Mouse (Mus musculus) liver, embryonic 16.5 days (tissue): Measurements from ENCODE around the gene Dbi. TPM values are rescaled to one million over a fixed set of nuclear protein-coding genes. Genes with fewer than 3 reads are reported as not detected.
A peak's percentile ranks its signal among the peaks of the same experiment; 100 is the strongest.

Source experiments
- ATAC-seq: fragments of 200-750 bp; cut with Nextera tagmentation; 2 replicates; pipeline ENCODE4 v1.8.0; 2017; ENCODE audit warnings: low read depth, mild to moderate bottlenecking, moderate number of reproducible peaks, moderate library complexity
- H3K27ac ChIP-seq: fragments of 300-500 bp; sonication (generic); 2 replicates; pipeline ENCODE4 v1.5.1; 2014; ENCODE audit warnings: mild to moderate bottlenecking, low read length
- H3K27me3 ChIP-seq: fragments of 300-500 bp; sonication (generic); 2 replicates; pipeline ENCODE4 v1.6.1; 2014; ENCODE audit warnings: low read depth, low read length, mixed read lengths; ENCODE audit not compliant: control insufficient read depth, insufficient read depth
- H3K36me3 ChIP-seq: fragments of 300-500 bp; sonication (generic); 2 replicates; pipeline ENCODE4 v1.6.1; 2014; ENCODE audit warnings: mild to moderate bottlenecking; ENCODE audit not compliant: control insufficient read depth, insufficient read depth
- H3K4me1 ChIP-seq: fragments of 300-500 bp; sonication (generic); 2 replicates; pipeline ENCODE4 v1.6.1; 2014; ENCODE audit warnings: low read depth, low read length, mixed read lengths; ENCODE audit not compliant: control insufficient read depth
- H3K4me2 ChIP-seq: fragments of 300-500 bp; sonication (generic); 2 replicates; pipeline ENCODE4 v1.6.1; 2014; ENCODE audit warnings: low read depth, low read length, mixed read lengths
- H3K4me3 ChIP-seq: fragments of 300-500 bp; sonication (generic); 2 replicates; pipeline ENCODE4 v1.5.1; 2014; ENCODE audit warnings: low read depth, mild to moderate bottlenecking, low read length
- H3K9ac ChIP-seq: fragments of 300-500 bp; sonication (generic); 2 replicates; pipeline ENCODE4 v1.6.1; 2014; ENCODE audit warnings: low read depth, low read length
- H3K9me3 ChIP-seq: fragments of 300-500 bp; sonication (generic); replicated peaks from 2 replicates; pipeline ENCODE4 v1.6.1; 2016; ENCODE audit warnings: low read length; ENCODE audit not compliant: control insufficient read depth
- WGBS: fragments of 180-500 bp; shearing (Covaris S2); extraction: QIAGEN DNeasy Blood & Tissue Kit; methylation state at CpG from one replicate; pipeline ENCODE4 v1.1.7; 2014; ENCODE audit not compliant: insufficient replicate concordance; 5-methylcytosine and 5-hydroxymethylcytosine counted together
- polyA plus RNA-seq: library from polyadenylated mRNA; unstranded; fragments of >200 nt; fragmentation: Nextera tagmentation; extraction: Ambion mirVana; gene quantifications from 2 replicates; pipeline ENCODE4 v1.2.1, GENCODE M21; 2015

Gene Dbi
- polyA plus RNA-seq, 1 experiment from 2014 or later: 1,140 TPM

- Histone ChIP-seq H3K9ac (no peak overlapping the region), H3K27ac (no peak overlapping the region), H3K4me2 (no peak overlapping the region), H3K4me3 (no peak overlapping the region), H3K4me1 (peaks cover 19% of the 10 kb centered on the region), H3K27me3 (no peaks in the 10 kb centered on the region), H3K36me3 (no peaks in the 10 kb centered on the region), H3K9me3 (no peaks in the 10 kb centered on the region)
- 34% methylated on average over 4 of the region's 4 CpGs for WGBS
- no peak for ATAC-seq
These were observed 4.0 kb upstream of the Dbi start for GRCm38 (mm10) chr1:120124839-120125238.

GRCm38 (mm10) chr1:120122634-120123383 lies 1.9 kb upstream of the Dbi start:
- Histone ChIP-seq H3K4me3 (no peak overlapping the region), H3K4me1 (peaks cover 20% of the 10 kb centered on the region), H3K27ac (no peak overlapping the region), H3K27me3 (no peaks in the 10 kb centered on the region), H3K36me3 (no peaks in the 10 kb centered on the region), H3K9me3 (no peaks in the 10 kb centered on the region), H3K4me2 (no peak overlapping the region), H3K9ac (no peak overlapping the region)
- ATAC-seq: no peak
- 58% methylated on average over 8 of the region's 8 CpGs for WGBS

- Histone ChIP-seq H3K36me3 (no peaks in the 10 kb centered on the region), H3K27ac (peak overlapping the region; percentile 84), H3K27me3 (no peaks in the 10 kb centered on the region), H3K9ac (peak overlapping the region; percentile 69), H3K4me3 (peak overlapping the region; percentile 68), H3K4me1 (peaks cover 20% of the 10 kb centered on the region), H3K4me2 (peak overlapping the region; percentile 79), H3K9me3 (no peaks in the 10 kb centered on the region)
- WGBS: 53% methylated on average over 9 of the region's 9 CpGs
- no peak for ATAC-seq
These were observed 1.2 kb upstream of the Dbi start for GRCm38 (mm10) chr1:120121930-120122530.

- H3K27ac ChIP-seq: peak overlapping the region; percentile 91
- H3K36me3 ChIP-seq: peaks cover 7% of the 10 kb centered on the region
- H3K9me3 ChIP-seq: no peaks in the 10 kb centered on the region
- 6% methylated on average over 24 of the region's 24 CpGs for WGBS
- peak; percentile 74 for ATAC-seq
- peak overlapping the region; percentile 96 for H3K4me2 ChIP-seq
- H3K4me1 ChIP-seq: peaks cover 22% of the 10 kb centered on the region
- peak overlapping the region; percentile 78 for H3K9ac ChIP-seq
- no peaks in the 10 kb centered on the region for H3K27me3 ChIP-seq
- H3K4me3 ChIP-seq: peak overlapping the region; percentile 68
These were observed 523 bp downstream of the Dbi start for GRCm38 (mm10) chr1:120120141-120120968.

- Histone ChIP-seq H3K4me2 (peak overlapping the region; percentile 96), H3K27me3 (no peaks in the 10 kb centered on the region), H3K4me3 (peak overlapping the region; percentile 68), H3K9me3 (no peaks in the 10 kb centered on the region), H3K4me1 (peaks cover 20% of the 10 kb centered on the region), H3K36me3 (peaks cover 17% of the 10 kb centered on the region), H3K27ac (peak overlapping the region; percentile 91), H3K9ac (peak overlapping the region; percentile 41)
- ATAC-seq: no peak
- 64% methylated on average over 4 of the region's 4 CpGs for WGBS
These were observed 1.5 kb downstream of the Dbi start for GRCm38 (mm10) chr1:120119389-120119788.

- Histone ChIP-seq H3K4me1 (peaks cover 20% of the 10 kb centered on the region), H3K9ac (peak overlapping the region; percentile 41; the same call in 1 of the 2 replicates), H3K36me3 (peaks cover 21% of the 10 kb centered on the region), H3K9me3 (no peaks in the 10 kb centered on the region), H3K27me3 (no peaks in the 10 kb centered on the region), H3K27ac (peak overlapping the region; percentile 91), H3K4me2 (peak overlapping the region; percentile 96), H3K4me3 (peak overlapping the region; percentile 68)
- ATAC-seq: no peak
- WGBS: 82% methylated on average over 2 of the region's 2 CpGs
These were observed 2.0 kb downstream of the Dbi start for GRCm38 (mm10) chr1:120118854-120119253.

GRCm38 (mm10) chr1:120116106-120116505 lies 4.8 kb downstream of the Dbi start:
- Histone ChIP-seq H3K9me3 (no peaks in the 10 kb centered on the region), H3K27ac (peak overlapping the region; percentile 40; the same call in 1 of the 2 replicates), H3K4me1 (peaks cover 11% of the 10 kb centered on the region), H3K36me3 (peaks cover 21% of the 10 kb centered on the region), H3K4me2 (peak overlapping the region; percentile 24; the same call in 1 of the 2 replicates), H3K27me3 (no peaks in the 10 kb centered on the region), H3K4me3 (no peak overlapping the region), H3K9ac (no peak overlapping the region)
- 73% methylated on average over 11 of the region's 11 CpGs for WGBS
- ATAC-seq: peak; percentile 14; the same call in 1 of the 2 replicates

- peaks cover 21% of the 10 kb centered on the region for H3K36me3 ChIP-seq
- H3K27ac ChIP-seq: peak overlapping the region; percentile 51; the same call in 1 of the 2 replicates
- H3K4me2 ChIP-seq: no peak overlapping the region
These were observed 5.2 kb downstream of the Dbi start for GRCm38 (mm10) chr1:120115671-120116081.

More at GRCm38 (mm10) chr1:120115671-120116081, 5.2 kb downstream of the Dbi start:
- peaks cover 11% of the 10 kb centered on the region for H3K4me1 ChIP-seq
- H3K9me3 ChIP-seq: no peaks in the 10 kb centered on the region
- no peaks in the 10 kb centered on the region for H3K27me3 ChIP-seq
- ATAC-seq: no peak
- WGBS: 79% methylated on average over 9 of the region's 9 CpGs
- no peak overlapping the region for H3K9ac ChIP-seq
- H3K4me3 ChIP-seq: no peak overlapping the region
